15 mouse cellular contexts compared by ENCODE assay signal in genomic region chr12:76938013-76938412, GRCm38 (mm10).
"Had no signal": no experiment of that assay in that cellular context is flagged by ENCODE, and none has a peak within 500 bp of the region (broad histone marks: within the 10 kb centered on the region; RNA-seq: fewer than 3 reads in every experiment).

No protein-coding gene starts in this region.

- H3K27me3 ChIP-seq: lung, embryonic 15.5 days; megakaryocyte, embryonic 14.5 days; midbrain, embryonic 13.5 days; midbrain, embryonic 15.5 days; neural tube, embryonic 12.5 days; stomach, embryonic 15.5 days had no signal

- DNase-seq: lung, adult 2 months; lung, postnatal 14 days; lung, postnatal 36 days; right cerebral cortex, postnatal 14 days; thymus, adult 2 months; thymus, postnatal 25 days; thymus, postnatal 4 days had no signal

- H3K4me3 ChIP-seq: lung, embryonic 15.5 days; megakaryocyte, embryonic 14.5 days; midbrain, embryonic 13.5 days; midbrain, embryonic 15.5 days; neural tube, embryonic 12.5 days; stomach, embryonic 15.5 days had no signal

- H3K27ac ChIP-seq: lung, embryonic 15.5 days; macrophage; midbrain, embryonic 13.5 days; midbrain, embryonic 15.5 days; neural tube, embryonic 12.5 days; stomach, embryonic 15.5 days; stomach, postnatal 0 days had no signal

- H3K4me1 ChIP-seq: lung, embryonic 15.5 days; midbrain, embryonic 13.5 days; midbrain, embryonic 15.5 days; neural tube, embryonic 12.5 days; stomach, embryonic 15.5 days had no signal
